Comparison of ENCODE assay signal across 20 mouse cellular contexts in the genomic region with DNA sequence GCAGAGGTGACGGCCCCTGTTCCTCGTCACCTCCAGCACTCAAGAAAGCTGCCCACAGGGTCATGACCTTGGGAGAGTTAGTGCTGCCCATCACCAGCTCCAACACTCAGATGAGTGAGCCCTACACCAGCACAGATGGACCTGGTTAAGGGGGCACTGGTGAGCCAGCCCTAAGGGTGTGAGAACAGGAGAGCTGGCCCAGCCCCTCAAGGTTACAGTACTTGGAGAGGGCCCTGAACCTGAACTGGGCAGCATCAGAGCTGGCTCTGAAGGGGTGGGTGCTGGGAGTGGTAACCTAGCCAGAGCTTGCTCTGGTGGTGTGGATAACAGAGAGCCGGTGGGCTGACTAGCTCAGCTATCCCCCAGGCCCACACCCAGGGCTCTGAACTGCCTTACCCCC. TPM values are rescaled to one million over a fixed set of nuclear protein-coding genes. Genes with fewer than 3 reads are reported as not detected.
DNase-seq lines count a peak whose midpoint lies in the region; ATAC-seq lines count a peak whose summit lies in the region.
"Had no signal": no experiment of that assay in that cellular context is flagged by ENCODE, and none has a peak within 500 bp of the region (broad histone marks: within the 10 kb centered on the region; RNA-seq: fewer than 3 reads in every experiment).

No protein-coding gene starts in this region.

- WGBS in heart, embryonic 13.5 days = 74% methylated on average over 3 of the region's 3 CpGs
- WGBS in kidney, embryonic 14.5 days = 91% methylated on average over 3 of the region's 3 CpGs
- WGBS in midbrain, embryonic 13.5 days = 92% methylated on average over 3 of the region's 3 CpGs
- 97% methylated on average over 3 of the region's 3 CpGs for WGBS in midbrain, embryonic 15.5 days
- WGBS in stomach, embryonic 15.5 days = 92% methylated on average over 3 of the region's 3 CpGs
- WGBS in forebrain, embryonic 16.5 days = 100% methylated on average over 3 of the region's 3 CpGs

- no peak overlapping the region for H3K4me3 ChIP-seq in heart, embryonic 13.5 days
- H3K4me3 ChIP-seq in kidney, embryonic 14.5 days (ENCODE audit: low read length) = no peak overlapping the region
- H3K4me3 ChIP-seq in midbrain, embryonic 13.5 days (replicated peaks) = no peak overlapping the region
- no peak overlapping the region for H3K4me3 ChIP-seq in midbrain, embryonic 15.5 days
- no peak overlapping the region for H3K4me3 ChIP-seq in stomach, embryonic 15.5 days (replicated peaks)
- no peak overlapping the region for H3K4me3 ChIP-seq in forebrain, embryonic 16.5 days (replicated peaks; ENCODE audit: low read length)
- H3K4me3 ChIP-seq: embryonic facial prominence, embryonic 12.5 days; intestine, embryonic 15.5 days; neural tube, embryonic 13.5 days had no signal

- peak overlapping the region; percentile 42 for H3K27ac ChIP-seq in heart, embryonic 13.5 days (replicated peaks)
- H3K27ac ChIP-seq in kidney, embryonic 14.5 days (ENCODE audit: low read depth, low read length) = no peak overlapping the region
- H3K27ac ChIP-seq in midbrain, embryonic 13.5 days = no peak overlapping the region
- no peak overlapping the region for H3K27ac ChIP-seq in midbrain, embryonic 15.5 days
- H3K27ac ChIP-seq in stomach, embryonic 15.5 days = no peak overlapping the region
- H3K27ac ChIP-seq in forebrain, embryonic 16.5 days (ENCODE audit: low read length) = no peak overlapping the region
- H3K27ac ChIP-seq: embryonic facial prominence, embryonic 12.5 days; intestine, embryonic 15.5 days; kidney, postnatal 0 days; neural tube, embryonic 13.5 days had no signal

- no peak for DNase-seq in heart, adult 18-20 months
- no peak for DNase-seq in kidney, postnatal 36 days
- DNase-seq: adrenal gland, postnatal 25 days; cerebellum, adult 18-20 months; cerebellum, postnatal 36 days; gastrocnemius, postnatal 10 days; heart, postnatal 36 days; spleen, adult 18-20 months; thymus, postnatal 36 days had no signal

- peaks cover 9% of the 10 kb centered on the region for H3K36me3 ChIP-seq in heart, embryonic 13.5 days
- H3K36me3 ChIP-seq in kidney, embryonic 14.5 days (ENCODE audit: control insufficient read depth, insufficient read depth, low read length) = no peaks in the 10 kb centered on the region
- H3K36me3 ChIP-seq in midbrain, embryonic 13.5 days = no peaks in the 10 kb centered on the region
- H3K36me3 ChIP-seq in midbrain, embryonic 15.5 days (replicated peaks) = no peaks in the 10 kb centered on the region
- H3K36me3 ChIP-seq in stomach, embryonic 15.5 days = no peaks in the 10 kb centered on the region
- H3K36me3 ChIP-seq in forebrain, embryonic 16.5 days (ENCODE audit: control insufficient read depth, insufficient read depth) = no peaks in the 10 kb centered on the region
- H3K36me3 ChIP-seq: embryonic facial prominence, embryonic 12.5 days; intestine, embryonic 15.5 days; neural tube, embryonic 13.5 days had no signal

- H3K4me2 ChIP-seq in heart, embryonic 13.5 days = no peak overlapping the region
- H3K4me2 ChIP-seq in kidney, embryonic 14.5 days (replicated peaks; ENCODE audit: low read depth, low read length) = no peak overlapping the region
- no peak overlapping the region for H3K4me2 ChIP-seq in midbrain, embryonic 13.5 days (replicated peaks)
- H3K4me2 ChIP-seq in midbrain, embryonic 15.5 days = no peak overlapping the region
- H3K4me2 ChIP-seq in stomach, embryonic 15.5 days = no peak overlapping the region
- H3K4me2 ChIP-seq in forebrain, embryonic 16.5 days (ENCODE audit: low read length) = no peak overlapping the region
- H3K4me2 ChIP-seq: embryonic facial prominence, embryonic 12.5 days; intestine, embryonic 15.5 days; neural tube, embryonic 13.5 days had no signal

- no peaks in the 10 kb centered on the region for H3K9me3 ChIP-seq in heart, embryonic 13.5 days
- no peaks in the 10 kb centered on the region for H3K9me3 ChIP-seq in kidney, embryonic 14.5 days (ENCODE audit: control insufficient read depth, low read length)
- no peaks in the 10 kb centered on the region for H3K9me3 ChIP-seq in midbrain, embryonic 13.5 days
- H3K9me3 ChIP-seq in midbrain, embryonic 15.5 days = no peaks in the 10 kb centered on the region
- H3K9me3 ChIP-seq in stomach, embryonic 15.5 days = no peaks in the 10 kb centered on the region
- no peaks in the 10 kb centered on the region for H3K9me3 ChIP-seq in forebrain, embryonic 16.5 days (ENCODE audit: control insufficient read depth, low read length)
- H3K9me3 ChIP-seq: embryonic facial prominence, embryonic 12.5 days; intestine, embryonic 15.5 days; neural tube, embryonic 13.5 days had no signal

- peaks cover 91% of the 10 kb centered on the region for H3K4me1 ChIP-seq in heart, embryonic 13.5 days
- H3K4me1 ChIP-seq in kidney, embryonic 14.5 days (ENCODE audit: control insufficient read depth, insufficient read depth, low read length) = no peaks in the 10 kb centered on the region
- H3K4me1 ChIP-seq in midbrain, embryonic 13.5 days (replicated peaks) = no peaks in the 10 kb centered on the region
- H3K4me1 ChIP-seq in midbrain, embryonic 15.5 days = no peaks in the 10 kb centered on the region
- peaks cover 8% of the 10 kb centered on the region; the same call in 1 of the 2 replicates for H3K4me1 ChIP-seq in stomach, embryonic 15.5 days
- 0 out of 2 replicates have a peak, but pooled peaks cover 2% of the 10 kb centered on the region for H3K4me1 ChIP-seq in forebrain, embryonic 16.5 days (replicated peaks; ENCODE audit: control insufficient read depth, insufficient read depth, low read length)

- peak overlapping the region; percentile 13; the same call in 1 of the 2 replicates for H3K9ac ChIP-seq in heart, embryonic 13.5 days
- H3K9ac ChIP-seq in kidney, embryonic 14.5 days (ENCODE audit: low read depth, low read length) = no peak overlapping the region
- H3K9ac ChIP-seq in midbrain, embryonic 13.5 days (replicated peaks) = no peak overlapping the region
- H3K9ac ChIP-seq in midbrain, embryonic 15.5 days = no peak overlapping the region
- no peak overlapping the region for H3K9ac ChIP-seq in stomach, embryonic 15.5 days
- H3K9ac ChIP-seq in forebrain, embryonic 16.5 days (replicated peaks; ENCODE audit: low read depth, low read length) = no peak overlapping the region
- H3K9ac ChIP-seq: embryonic facial prominence, embryonic 12.5 days; intestine, embryonic 15.5 days; neural tube, embryonic 13.5 days had no signal

- H3K27me3 ChIP-seq in heart, embryonic 13.5 days (replicated peaks) = no peaks in the 10 kb centered on the region
- no peaks in the 10 kb centered on the region for H3K27me3 ChIP-seq in kidney, embryonic 14.5 days (ENCODE audit: control insufficient read depth, insufficient read depth, low read length)
- H3K27me3 ChIP-seq in midbrain, embryonic 13.5 days = no peaks in the 10 kb centered on the region
- H3K27me3 ChIP-seq in midbrain, embryonic 15.5 days (replicated peaks) = no peaks in the 10 kb centered on the region
- H3K27me3 ChIP-seq in stomach, embryonic 15.5 days (replicated peaks) = no peaks in the 10 kb centered on the region
- no peaks in the 10 kb centered on the region for H3K27me3 ChIP-seq in forebrain, embryonic 16.5 days (replicated peaks; ENCODE audit: control insufficient read depth, insufficient read depth, low read length)
- H3K27me3 ChIP-seq: embryonic facial prominence, embryonic 12.5 days; intestine, embryonic 15.5 days; neural tube, embryonic 13.5 days had no signal

- ATAC-seq in heart, embryonic 13.5 days (ENCODE audit: extremely low read depth, insufficient number of reproducible peaks, low FRiP score, low TSS enrichment) = no peak
- ATAC-seq in kidney, embryonic 14.5 days (ENCODE audit: low FRiP score, low TSS enrichment) = peak; percentile 25; the same call in 1 of the 2 replicates
- peak; percentile 68 for ATAC-seq in midbrain, embryonic 13.5 days
- ATAC-seq in midbrain, embryonic 15.5 days (replicated peaks) = no peak
- peak; percentile 23; the same call in 1 of the 2 replicates for ATAC-seq in stomach, embryonic 15.5 days (ENCODE audit: insufficient read depth, low FRiP score, low read depth)
- ATAC-seq in forebrain, embryonic 16.5 days = no peak
- ATAC-seq: intestine, embryonic 15.5 days; lung, postnatal 0 days had no signal

RNA-seq across cellular contexts. Expression of a gene that starts 37.8 kb away (rescaled TPM):
- polyA plus RNA-seq in heart, embryonic 13.5 days (2015; fragmentation: Nextera tagmentation; extraction: Ambion mirVana) = 26.6 and 28.8 TPM in 2 replicates
- total RNA-seq in heart, adult 18-20 months (2021) = 10 to 100 TPM; 30.2 to 35.5 TPM
- 13.1 and 26.5 TPM in 2 replicates for polyA plus RNA-seq in kidney, embryonic 14.5 days (2014; fragmentation: Nextera tagmentation; extraction: Ambion mirVana)
- 6.8 and 8.7 TPM in 2 replicates for polyA plus RNA-seq in midbrain, embryonic 13.5 days (2015; fragmentation: Nextera tagmentation; extraction: Ambion mirVana)
- 8.6 and 9.3 TPM in 2 replicates for polyA plus RNA-seq in midbrain, embryonic 15.5 days (2015; fragmentation: Nextera tagmentation; extraction: Ambion mirVana)
- 15.5 and 16.8 TPM in 2 replicates for polyA plus RNA-seq in stomach, embryonic 15.5 days (2015; fragmentation: Nextera tagmentation; extraction: Ambion mirVana)
- polyA plus RNA-seq in forebrain, embryonic 16.5 days (2015; fragmentation: Nextera tagmentation; extraction: Ambion mirVana) = 10.6 and 11.8 TPM in 2 replicates

Comparison
In these comparisons a context has a peak if more than half of its experiments do, and no peak if none do; other contexts are left out.
1. ATAC-seq: peak in kidney, embryonic 14.5 days (single experiment), midbrain, embryonic 13.5 days (single experiment) and stomach, embryonic 15.5 days (single experiment); none in heart, embryonic 13.5 days (single experiment), midbrain, embryonic 15.5 days (single experiment) and forebrain, embryonic 16.5 days (single experiment).